Mouse (Mus musculus) erythroblast, embryonic 14.5 days (primary cell): ENCODE data around the gene Vsx1. TPM values are rescaled to one million over a fixed set of nuclear protein-coding genes. Genes with fewer than 3 reads are reported as not detected.

Source experiments
- H3K27me3 ChIP-seq: 2 replicates; pipeline ENCODE4 v1.6.1; 2012; ENCODE audit warnings: inconsistent platforms; ENCODE audit not compliant: control insufficient read depth
- H3K36me3 ChIP-seq: 2 replicates; pipeline ENCODE4 v1.6.1; 2012; ENCODE audit warnings: mild to moderate bottlenecking, inconsistent platforms; ENCODE audit not compliant: control insufficient read depth
- H3K4me1 ChIP-seq: 2 replicates; pipeline ENCODE4 v1.6.1; 2012; ENCODE audit warnings: inconsistent platforms; ENCODE audit not compliant: control insufficient read depth
- H3K4me3 ChIP-seq: replicated peaks from 2 replicates; pipeline ENCODE3; 2012; ENCODE audit warnings: moderate library complexity, mild to moderate bottlenecking, inconsistent platforms
- H3K9me3 ChIP-seq: 2 replicates; pipeline ENCODE4 v1.6.1; 2012; ENCODE audit warnings: low read length, inconsistent platforms, mixed read lengths; ENCODE audit not compliant: control insufficient read depth
- GATA1 ChIP-seq: IDR thresholded peaks from 2 replicates; pipeline ENCODE4 v1.6.1; 2012; ENCODE audit warnings: low read length, inconsistent platforms, mixed read lengths
- TAL1 ChIP-seq: IDR thresholded peaks from 3 replicates; pipeline ENCODE4 v1.6.1; 2012; ENCODE audit warnings: low read length, inconsistent platforms, mixed read lengths
- polyA plus RNA-seq: library from polyadenylated mRNA; stranded (reverse); fragments of >175 nt; gene quantifications from 2 replicates; pipeline ENCODE4 v1.2.3, GENCODE M21; 2012

Vsx1 gene
- polyA plus RNA-seq, 1 experiment: not detected

DNA sequence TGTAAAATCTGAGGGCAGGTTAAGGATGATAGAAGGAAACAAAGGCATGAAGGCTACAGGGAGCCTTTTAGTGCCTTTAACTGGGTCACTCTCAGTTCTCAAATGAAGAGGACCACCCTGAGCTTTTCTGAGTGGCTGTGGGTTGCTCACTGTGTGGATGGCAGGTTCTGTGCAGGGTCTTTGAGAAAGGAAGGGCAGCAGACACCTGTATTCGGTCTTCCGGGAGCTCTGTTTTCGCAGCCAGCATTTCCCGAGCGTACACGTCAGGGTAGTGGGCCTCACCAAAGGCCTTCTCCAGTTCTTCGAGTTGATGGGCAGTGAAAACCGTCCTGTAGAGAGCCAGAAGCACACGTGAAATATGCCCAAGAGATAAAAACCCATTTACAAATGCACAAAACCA, 3.8 kb downstream of the Vsx1 start:
- Histone ChIP-seq H3K36me3 (no peaks in the 10 kb centered on the region), H3K4me3 (no peak overlapping the region), H3K4me1 (peaks cover 6% of the 10 kb centered on the region), H3K27me3 (peaks cover 51% of the 10 kb centered on the region), H3K9me3 (no peaks in the 10 kb centered on the region)
- no peak for TF ChIP-seq TAL1
- TF ChIP-seq GATA1: no peak

DNA sequence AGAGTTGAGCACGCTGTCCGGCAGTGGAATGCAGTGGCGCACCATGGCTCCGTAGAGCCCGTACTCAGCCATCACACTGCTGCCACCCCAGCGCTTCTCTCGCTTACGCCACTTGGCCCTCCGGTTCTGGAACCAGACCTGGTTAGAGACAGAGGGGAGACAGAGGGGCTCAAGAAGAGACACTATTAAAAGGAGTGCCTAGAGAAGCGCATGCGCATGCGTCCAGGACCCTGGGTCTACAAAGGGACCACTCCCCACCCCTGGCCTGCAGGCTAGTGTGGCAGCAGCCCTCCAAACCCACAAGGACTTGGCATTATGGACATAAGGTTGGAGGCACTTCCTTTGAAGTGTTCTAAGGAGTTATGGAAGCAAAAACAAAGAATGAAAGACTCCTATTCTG, 4.7 kb downstream of the Vsx1 start:
- Histone ChIP-seq H3K27me3 (peaks cover 42% of the 10 kb centered on the region), H3K9me3 (no peaks in the 10 kb centered on the region), H3K4me3 (no peak overlapping the region), H3K4me1 (peaks cover 6% of the 10 kb centered on the region), H3K36me3 (no peaks in the 10 kb centered on the region)
- TF ChIP-seq GATA1: no peak
- no peak for TF ChIP-seq TAL1

DNA sequence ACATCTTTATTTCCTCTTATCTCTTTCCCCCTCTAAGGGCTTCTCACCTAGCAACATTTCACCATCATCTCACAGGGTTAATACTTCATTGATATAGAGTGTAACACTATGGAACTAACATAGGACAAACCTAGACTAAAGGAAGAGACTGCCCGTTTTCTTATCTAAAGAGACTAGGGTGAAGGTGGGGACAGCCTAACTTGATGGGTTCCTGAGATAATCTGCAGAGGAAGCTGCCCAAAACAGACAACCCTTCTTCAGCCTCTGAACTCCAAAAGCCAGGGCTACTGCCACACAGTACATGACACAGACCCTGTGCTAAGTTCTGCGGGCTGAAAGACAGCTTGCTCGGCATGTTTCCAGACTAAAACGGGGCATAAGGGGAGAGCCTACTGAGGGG, 7.6 kb downstream of the Vsx1 start:
- Histone ChIP-seq H3K4me1 (peaks cover 6% of the 10 kb centered on the region), H3K9me3 (no peaks in the 10 kb centered on the region), H3K36me3 (no peaks in the 10 kb centered on the region), H3K4me3 (no peak overlapping the region), H3K27me3 (peaks cover 16% of the 10 kb centered on the region)
- no peak for TF ChIP-seq TAL1
- TF ChIP-seq GATA1: no peak

DNA sequence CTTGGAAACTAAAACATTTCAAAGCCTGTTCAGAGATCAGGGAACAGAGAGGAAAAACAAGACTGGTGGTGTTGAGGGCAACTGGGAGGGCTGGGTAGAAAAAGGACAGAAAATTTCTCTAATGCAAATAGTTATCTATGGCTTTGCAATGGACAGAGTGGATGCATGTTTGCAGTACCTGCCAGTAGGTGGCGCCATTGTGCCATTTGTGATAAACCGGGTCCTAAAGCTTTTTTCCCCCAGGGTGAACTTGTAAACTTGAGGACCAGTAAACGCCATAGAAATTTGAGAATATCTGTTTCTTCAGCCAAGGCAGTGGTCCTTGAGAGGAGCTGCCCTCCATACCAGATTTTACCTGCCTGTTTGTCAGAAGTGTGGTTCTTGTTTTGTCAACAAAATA, 10.8 kb downstream of the Vsx1 start:
- no peaks in the 10 kb centered on the region for H3K36me3 ChIP-seq
- no peak for TF ChIP-seq GATA1
- TF ChIP-seq TAL1: no peak
- H3K9me3 ChIP-seq: no peaks in the 10 kb centered on the region
- peaks cover 6% of the 10 kb centered on the region for H3K27me3 ChIP-seq
- peaks cover 15% of the 10 kb centered on the region for H3K4me1 ChIP-seq
- no peak overlapping the region for H3K4me3 ChIP-seq

DNA sequence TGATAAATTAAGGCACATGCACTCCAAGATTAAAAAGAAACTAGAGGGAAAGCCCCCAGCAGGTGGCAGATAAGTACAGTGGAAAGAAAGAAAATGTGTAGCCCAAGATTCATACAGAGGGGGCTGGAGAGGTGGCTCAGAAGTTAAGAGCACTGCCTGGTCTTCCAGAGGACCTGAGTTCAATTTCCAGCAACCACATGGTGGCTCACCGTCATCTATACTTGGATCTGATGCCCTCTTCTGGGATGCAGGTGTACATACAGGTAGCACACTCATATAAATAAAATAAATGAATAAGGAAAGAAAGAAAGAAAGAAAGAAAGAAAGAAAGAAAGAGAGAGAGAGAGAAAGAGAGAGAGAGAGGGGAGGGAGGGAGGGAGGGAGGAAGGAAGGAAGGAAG, 13.6 kb downstream of the Vsx1 start:
- TF ChIP-seq TAL1 (no peak), GATA1 (no peak)
- H3K27me3 ChIP-seq: peaks cover 6% of the 10 kb centered on the region
- H3K4me3 ChIP-seq: no peak overlapping the region
- peaks cover 16% of the 10 kb centered on the region for H3K4me1 ChIP-seq
- H3K9me3 ChIP-seq: no peaks in the 10 kb centered on the region
- H3K36me3 ChIP-seq: no peaks in the 10 kb centered on the region

DNA sequence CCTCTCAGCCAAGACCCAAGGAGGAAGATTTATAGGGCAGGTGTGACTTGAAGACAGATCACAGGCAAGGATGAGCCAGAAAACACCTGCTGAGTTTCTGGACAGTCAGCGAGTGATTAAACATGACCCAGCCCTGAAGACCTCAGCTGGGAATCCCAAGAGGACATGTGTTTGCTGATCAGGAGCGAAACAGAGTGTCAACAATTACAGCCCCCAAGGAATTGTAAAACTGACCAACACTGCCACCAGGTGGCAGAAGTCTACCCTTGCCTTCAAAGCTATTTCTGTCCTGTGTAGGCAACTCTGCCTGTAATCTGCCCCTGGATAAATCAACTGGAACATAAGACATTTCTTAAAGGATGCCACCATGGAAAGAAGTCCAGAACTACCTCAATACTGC, 14.3 kb downstream of the Vsx1 start:
- peaks cover 19% of the 10 kb centered on the region for H3K4me1 ChIP-seq
- TF ChIP-seq TAL1 (no peak), GATA1 (no peak)
- no peaks in the 10 kb centered on the region for H3K36me3 ChIP-seq
- peaks cover 6% of the 10 kb centered on the region for H3K27me3 ChIP-seq
- H3K9me3 ChIP-seq: no peaks in the 10 kb centered on the region
- H3K4me3 ChIP-seq: no peak overlapping the region

DNA sequence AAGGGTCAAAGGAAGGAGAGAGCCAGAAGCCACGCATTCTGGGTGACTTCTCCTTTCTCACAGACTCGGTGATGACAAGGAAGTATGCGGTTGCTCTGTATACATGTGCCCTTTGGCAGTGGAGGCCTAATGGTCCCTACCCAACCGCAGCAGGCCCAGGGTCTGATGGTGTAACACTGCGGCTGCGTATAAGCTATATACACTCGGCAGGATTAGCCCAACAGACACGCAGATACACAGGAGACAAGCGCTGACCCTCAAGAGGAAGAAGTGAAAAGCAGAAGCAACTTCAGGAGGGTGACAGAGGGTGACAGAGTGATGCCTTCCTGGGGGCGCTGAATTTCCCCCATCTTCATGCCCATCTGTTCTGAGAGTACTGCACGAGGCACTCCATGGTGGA, 15.2 kb downstream of the Vsx1 start:
- TF ChIP-seq GATA1: no peak
- TF ChIP-seq TAL1: no peak
- Histone ChIP-seq H3K4me1 (peaks cover 28% of the 10 kb centered on the region), H3K4me3 (no peak overlapping the region), H3K27me3 (peaks cover 6% of the 10 kb centered on the region), H3K36me3 (no peaks in the 10 kb centered on the region), H3K9me3 (no peaks in the 10 kb centered on the region)

DNA sequence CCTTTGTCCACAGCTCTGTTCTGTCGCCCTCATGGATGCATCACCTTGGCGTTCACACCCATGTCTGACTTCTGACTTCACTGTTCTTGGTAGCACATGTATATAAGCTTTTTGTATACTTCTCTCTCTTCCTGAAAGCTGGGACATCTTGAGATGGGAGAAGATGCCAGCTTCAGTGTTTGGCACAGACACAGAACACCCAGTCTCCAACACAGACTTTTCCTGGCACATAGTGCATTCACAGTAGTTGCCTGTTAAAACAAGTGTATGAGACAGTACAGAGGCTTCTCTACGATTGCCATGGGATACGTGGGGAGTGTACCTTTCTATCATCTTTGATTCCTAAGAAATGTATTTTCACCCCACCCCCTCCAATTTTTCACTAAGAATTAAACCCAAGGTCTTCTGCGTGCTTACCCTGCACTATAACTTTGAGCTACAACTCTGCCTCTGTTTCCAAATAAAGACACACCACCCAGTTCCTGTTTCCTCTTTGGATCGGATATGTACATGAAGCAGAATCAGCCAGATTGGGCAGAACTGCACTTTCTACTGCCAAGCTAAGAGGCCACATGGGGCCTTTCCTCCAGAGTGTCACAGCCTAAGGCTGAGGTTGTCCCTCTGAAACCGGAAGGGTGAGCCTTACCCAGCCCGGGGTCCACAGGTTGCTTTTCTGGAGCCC, 17.4 kb downstream of the Vsx1 start:
- Histone ChIP-seq H3K9me3 (no peaks in the 10 kb centered on the region), H3K27me3 (peaks cover 4% of the 10 kb centered on the region; the same call in 1 of the 2 replicates), H3K4me1 (peaks cover 50% of the 10 kb centered on the region), H3K4me3 (no peak overlapping the region), H3K36me3 (no peaks in the 10 kb centered on the region)
- TF ChIP-seq GATA1 (no peak), TAL1 (no peak)

DNA sequence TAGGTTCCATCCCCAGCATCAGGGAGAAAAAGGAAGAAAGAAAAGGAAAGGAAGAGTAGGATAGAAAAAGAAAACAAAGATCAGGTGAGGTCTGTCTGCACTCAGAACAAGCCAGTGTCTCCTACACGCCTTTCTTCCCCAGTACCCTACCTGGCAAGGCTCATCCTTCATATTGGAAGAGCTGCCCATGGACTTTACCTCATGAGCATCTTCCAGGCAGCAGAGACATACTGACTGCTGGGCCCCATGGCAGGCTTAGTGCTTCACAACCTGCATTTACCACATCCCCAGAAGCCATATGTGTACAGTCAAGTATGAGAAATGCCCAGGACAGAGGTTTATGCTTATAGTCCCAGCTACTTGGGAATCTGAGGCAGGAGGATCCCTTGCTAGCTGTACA, 18.2 kb downstream of the Vsx1 start:
- no peak overlapping the region for H3K4me3 ChIP-seq
- TF ChIP-seq TAL1 (no peak), GATA1 (no peak)
- H3K9me3 ChIP-seq: no peaks in the 10 kb centered on the region
- H3K27me3 ChIP-seq: no peaks in the 10 kb centered on the region
- H3K36me3 ChIP-seq: no peaks in the 10 kb centered on the region
- peaks cover 57% of the 10 kb centered on the region for H3K4me1 ChIP-seq

DNA sequence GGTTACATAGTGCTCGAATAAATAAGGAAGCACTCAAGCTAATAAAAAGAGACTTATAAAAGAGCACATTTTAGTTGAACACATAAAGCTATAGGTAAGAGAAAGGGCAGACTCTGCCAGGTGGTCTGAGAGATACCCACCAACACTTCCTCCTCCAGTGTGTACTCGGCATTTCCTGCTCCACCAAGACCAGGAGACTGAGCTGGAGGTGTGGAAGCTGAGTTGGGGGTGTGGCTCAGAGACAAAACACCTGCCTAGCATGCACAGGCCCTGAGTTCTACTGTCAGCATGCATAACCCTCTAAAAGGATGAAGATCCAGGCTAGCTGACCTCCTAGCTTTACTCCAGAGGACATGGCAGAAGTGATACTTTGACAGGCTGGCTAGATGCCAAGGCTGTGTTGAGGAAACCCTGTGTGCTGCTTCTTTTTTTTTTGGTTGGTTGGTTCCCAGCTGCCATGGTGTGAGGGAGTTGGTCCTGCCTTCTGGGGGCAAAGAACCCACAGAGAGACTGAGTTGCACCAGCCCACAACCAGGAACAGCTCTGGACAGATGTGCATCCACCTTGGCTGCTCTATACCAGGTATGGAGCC, 19.6 kb downstream of the Vsx1 start:
- no peaks in the 10 kb centered on the region for H3K9me3 ChIP-seq
- H3K36me3 ChIP-seq: peaks cover 2% of the 10 kb centered on the region
- H3K27me3 ChIP-seq: no peaks in the 10 kb centered on the region
- TF ChIP-seq GATA1: no peak
- no peak overlapping the region for H3K4me3 ChIP-seq
- peaks cover 67% of the 10 kb centered on the region for H3K4me1 ChIP-seq
